Mouse (Mus musculus): ENCODE data around the gene Eif2b2. TPM values are rescaled to one million over a fixed set of nuclear protein-coding genes. Genes with fewer than 3 reads are reported as not detected.

Eif2b2 gene
- total and polyA plus RNA-seq, 3 experiments, result 150 to 193 TPM; not detected in 1

- TF ChIP-seq POLR2AphosphoS5 (IDR thresholded peaks at IDR 0.05; ENCODE audit: borderline replicate concordance, low read depth, low read length) (no peak), MYB (IDR thresholded peaks at IDR 0.05; ENCODE audit: low read depth, low read length) (no peak), USF1 (IDR thresholded peaks at IDR 0.05; ENCODE audit: low read depth, low read length) (no peak), NELFE (IDR thresholded peaks at IDR 0.05; ENCODE audit: low read depth, low read length) (no peak), TCF12 (IDR thresholded peaks at IDR 0.05; ENCODE audit: low read depth, low read length) (no peak), ZNF384 (IDR thresholded peaks at IDR 0.05; ENCODE audit: low read depth, low read length) (no peak), ZKSCAN1 (IDR thresholded peaks at IDR 0.05; ENCODE audit: low read depth, low read length) (no peak), TBP (IDR thresholded peaks at IDR 0.05; ENCODE audit: low read depth, low read length) (no peak), MAFK (IDR thresholded peaks at IDR 0.05; ENCODE audit: borderline replicate concordance, low read depth, low read length) (no peak), E2F4 (IDR thresholded peaks at IDR 0.05; ENCODE audit: borderline replicate concordance, low read depth, low read length) (no peak), UBTF (IDR thresholded peaks at IDR 0.05; ENCODE audit: borderline replicate concordance, insufficient read depth, low read depth, low read length) (no peak), BHLHE40 (IDR thresholded peaks at IDR 0.05; ENCODE audit: borderline replicate concordance, low read depth, low read length) (no peak), MAZ (IDR thresholded peaks at IDR 0.05; ENCODE audit: low read depth, low read length) (no peak), POLR2A (IDR thresholded peaks at IDR 0.05; ENCODE audit: control insufficient read depth in 1 of 2, insufficient read depth in 1 of 2, low read depth in 1 of 2, low read length in 2 of 2, poor library complexity in 1 of 2) (no peak)
- Histone ChIP-seq H3K9ac (ENCODE audit: control insufficient read depth, low read depth, low read length, poor library complexity, severe bottlenecking) (no peak overlapping the region), H3K4me1 (ENCODE audit: control insufficient read depth in 1 of 2, insufficient read depth in 2 of 2, low read length in 2 of 2) (no peaks in the 10 kb centered on the region), H3K9me3 (replicated peaks; ENCODE audit: insufficient read depth, low read length) (no peaks in the 10 kb centered on the region), H3K27me3 (ENCODE audit: control insufficient read depth in 1 of 2, insufficient read depth in 2 of 2, low read length in 2 of 2) (peaks cover 0 to 1% of the 10 kb centered on the region in 2 experiments; a peak in 2 of 4 replicates), H3K36me3 (ENCODE audit: control insufficient read depth in 1 of 2, insufficient read depth in 2 of 2, low read length in 2 of 2) (no peaks in the 10 kb centered on the region), H3K4me3 (ENCODE audit: control insufficient read depth in 1 of 2, insufficient read depth in 1 of 2, low read depth in 2 of 2, low read length in 2 of 2) (no peak overlapping the region), H3K27ac (ENCODE audit: control insufficient read depth, low read depth, low read length) (no peak overlapping the region), H3K79me2 (ENCODE audit: control insufficient read depth, insufficient read depth, low read length, poor library complexity) (no peaks in the 10 kb centered on the region)
- no peak for DNase-seq (ENCODE audit: low read depth, low spot score)
Measured at GRCm38 (mm10) chr12:85170284-85170947, 48.9 kb upstream of the Eif2b2 start.

GRCm38 (mm10) chr12:85170948-85171307, 48.4 kb upstream of the Eif2b2 start:
- Histone ChIP-seq H3K4me3 (ENCODE audit: control insufficient read depth in 1 of 2, insufficient read depth in 1 of 2, low read depth in 2 of 2, low read length in 2 of 2) (no peak overlapping the region), H3K9me3 (replicated peaks; ENCODE audit: insufficient read depth, low read length) (no peaks in the 10 kb centered on the region), H3K36me3 (ENCODE audit: control insufficient read depth in 1 of 2, insufficient read depth in 2 of 2, low read length in 2 of 2) (no peaks in the 10 kb centered on the region), H3K27ac (ENCODE audit: control insufficient read depth, low read depth, low read length) (no peak overlapping the region), H3K79me2 (ENCODE audit: control insufficient read depth, insufficient read depth, low read length, poor library complexity) (no peaks in the 10 kb centered on the region), H3K9ac (ENCODE audit: control insufficient read depth, low read depth, low read length, poor library complexity, severe bottlenecking) (no peak overlapping the region), H3K27me3 (ENCODE audit: control insufficient read depth in 1 of 2, insufficient read depth in 2 of 2, low read length in 2 of 2) (peaks cover 0 to 1% of the 10 kb centered on the region in 2 experiments; a peak in 1 of 4 replicates), H3K4me1 (ENCODE audit: control insufficient read depth in 1 of 2, insufficient read depth in 2 of 2, low read length in 2 of 2) (no peaks in the 10 kb centered on the region; a peak in 1 of 4 replicates)
- DNase-seq (ENCODE audit: low read depth, low spot score), result no peak
- TF ChIP-seq NELFE (IDR thresholded peaks at IDR 0.05; ENCODE audit: low read depth, low read length) (no peak), USF2 (IDR thresholded peaks at IDR 0.05; ENCODE audit: borderline replicate concordance in 1 of 2, insufficient read depth in 1 of 2, low read depth in 1 of 2, low read length in 2 of 2) (no peak), POLR2AphosphoS2 (IDR thresholded peaks at IDR 0.05; ENCODE audit: low read length) (no peak), GATA1 (IDR thresholded peaks at IDR 0.05; ENCODE audit: low read depth, low read length) (no peak)
